Mouse (Mus musculus) heart, adult 2 months (tissue): ENCODE measurements around the gene Dop1b. TPM values are rescaled to one million over a fixed set of nuclear protein-coding genes. Genes with fewer than 3 reads are reported as not detected.

ENCODE experiments used
- DNase-seq, 2 experiments: peaks; one replicate each; pipeline ENCODE4 v3.0.0; 2021
- H3K27ac ChIP-seq: fragments of 200-600 bp; 2 replicates; pipeline ENCODE4 v1.8.1; 2022
- H3K27me3 ChIP-seq: fragments of 200-500 bp; 2 replicates; pipeline ENCODE4 v1.6.1; 2012; ENCODE audit warnings: mild to moderate bottlenecking, low read length, inconsistent platforms, mixed read lengths; ENCODE audit not compliant: control insufficient read depth, insufficient read depth
- H3K36me3 ChIP-seq: fragments of 200-500 bp; 2 replicates; pipeline ENCODE4 v1.6.1; 2012; ENCODE audit warnings: low read length, inconsistent platforms; ENCODE audit not compliant: control insufficient read depth, insufficient read depth
- H3K4me1 ChIP-seq: fragments of 200-500 bp; 2 replicates; pipeline ENCODE4 v1.6.1; 2011; ENCODE audit warnings: low read length; ENCODE audit not compliant: control insufficient read depth, insufficient read depth
- H3K4me3 ChIP-seq: fragments of 200-600 bp; 2 replicates; pipeline ENCODE4 v1.8.1; 2022
- H3K79me2 ChIP-seq: fragments of 200-500 bp; replicated peaks from 2 replicates; pipeline ENCODE4 v1.6.1; 2012; ENCODE audit warnings: mild to moderate bottlenecking, inconsistent platforms, low read length, moderate library complexity, mixed read lengths; ENCODE audit not compliant: control insufficient read depth, insufficient read depth
- H3K9ac ChIP-seq: fragments of 200-500 bp; 2 replicates; pipeline ENCODE4 v1.6.1; 2012; ENCODE audit warnings: low read depth, mild to moderate bottlenecking, control low read depth, inconsistent platforms, low read length, mixed read lengths
- CTCF ChIP-seq: fragments of 200-600 bp; IDR thresholded peaks from 2 replicates; pipeline ENCODE4 v1.8.1; 2022; ENCODE audit warnings: antibody characterized with exemption, mild to moderate bottlenecking, moderate library complexity
- EP300 ChIP-seq: fragments of 200-500 bp; IDR thresholded peaks from 2 replicates; pipeline ENCODE4 v1.6.1; 2011; ENCODE audit warnings: low read depth, low read length, control low read depth; ENCODE audit not compliant: insufficient read depth
- POLR2A ChIP-seq: fragments of 200-500 bp; IDR thresholded peaks from 2 replicates; pipeline ENCODE4 v1.6.1; 2011; ENCODE audit warnings: mild to moderate bottlenecking, low read depth, low read length, control low read depth; ENCODE audit not compliant: insufficient read depth
- WGBS: fragments of 180-500 bp; shearing (Covaris S2); methylation state at CpG from one replicate; pipeline ENCODE4 v1.1.7; 2018; 5-methylcytosine and 5-hydroxymethylcytosine counted together
- intact Hi-C: fragments of 180-260 bp; cut with DNase I; formaldehyde crosslinking; loops from one replicate; pipeline ENCODE4 v1.15.1; 2025
- polyA plus RNA-seq: library from polyadenylated mRNA; depleted of rRNA; stranded (reverse); fragments of >200 nt; gene quantifications from 2 replicates; pipeline ENCODE4 v1.2.3, GENCODE M21; 2012
- total RNA-seq, 2 experiments: library from RNA; stranded (reverse); gene quantifications; 2 replicates each; pipeline ENCODE4 v1.2.3; 2021

The Dop1b gene
- total and polyA plus RNA-seq, 3 experiments = 15.5 to 17.6 (median 15.7) TPM

DNA sequence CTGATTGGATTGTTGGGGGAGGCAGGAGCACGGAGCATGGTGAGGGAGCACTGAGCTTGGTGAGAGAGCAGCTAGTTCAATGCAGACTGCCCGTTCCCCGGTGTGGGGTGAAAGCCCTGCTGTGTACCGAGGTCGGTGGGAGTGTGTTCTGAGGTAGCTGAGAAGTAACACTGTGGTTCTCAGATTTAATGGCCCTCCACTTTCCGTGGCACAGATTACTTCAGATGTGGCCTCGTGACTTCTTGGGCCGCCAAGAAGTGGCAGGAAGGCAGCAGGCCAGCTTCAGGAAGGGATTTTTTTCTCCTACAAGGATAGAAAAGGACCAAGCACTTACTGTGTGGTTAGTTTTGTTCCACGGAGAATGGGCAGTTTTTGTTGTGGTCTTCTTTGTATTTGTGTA lies 17.0 kb downstream of the Dop1b start:
- no peak for DNase-seq
- no peaks in the 10 kb centered on the region for H3K79me2 ChIP-seq
- no peak for TF ChIP-seq EP300
- TF ChIP-seq CTCF = no peak
- no peak for TF ChIP-seq POLR2A
- H3K36me3 ChIP-seq = no peaks in the 10 kb centered on the region
- 71% methylated on average over 9 of the region's 9 CpGs for WGBS
- H3K4me3 ChIP-seq = no peak overlapping the region
- H3K27ac ChIP-seq = no peak overlapping the region
- peaks cover 4% of the 10 kb centered on the region for H3K4me1 ChIP-seq
- H3K9ac ChIP-seq = peak overlapping the region; percentile 4; the same call in 1 of the 2 replicates
- intact Hi-C loops = no loop called here
- no peaks in the 10 kb centered on the region for H3K27me3 ChIP-seq

GRCm38 (mm10) chr16:93729801-93730721 lies 18.4 kb downstream of the Dop1b start:
- DNase-seq = peak in 1 of 2 experiments; percentile 15
- intact Hi-C loops = no loop called here
- H3K4me3 ChIP-seq = no peak overlapping the region
- no peaks in the 10 kb centered on the region for H3K27me3 ChIP-seq
- no peaks in the 10 kb centered on the region for H3K79me2 ChIP-seq
- no peaks in the 10 kb centered on the region for H3K36me3 ChIP-seq
- WGBS = 73% methylated on average over 23 of the region's 23 CpGs
- H3K27ac ChIP-seq = no peak overlapping the region
- no peak overlapping the region for H3K9ac ChIP-seq
- peaks cover 4% of the 10 kb centered on the region for H3K4me1 ChIP-seq
- TF ChIP-seq POLR2A (no peak), CTCF (no peak), EP300 (no peak)

DNA sequence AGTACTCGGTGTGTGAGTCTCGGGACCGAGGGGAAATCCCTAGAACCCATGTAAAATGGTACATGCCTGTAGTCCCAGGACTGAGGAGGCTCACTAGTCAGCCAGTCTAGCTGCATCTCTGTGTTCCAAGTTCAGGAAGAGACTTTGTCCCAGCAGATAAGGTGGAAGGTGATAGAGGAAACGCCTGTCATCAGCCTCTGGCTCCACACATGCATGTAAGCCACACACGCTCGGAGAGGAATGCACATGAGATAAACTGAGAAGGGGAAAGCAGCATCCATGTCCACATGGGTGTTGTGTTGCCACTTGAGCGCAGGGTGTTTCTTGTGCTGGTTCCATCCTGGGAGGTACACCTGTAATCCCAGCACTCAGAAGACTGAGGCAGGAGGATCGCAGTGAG lies 19.6 kb downstream of the Dop1b start:
- WGBS = 58% methylated on average over 8 of the region's 8 CpGs
- no peaks in the 10 kb centered on the region for H3K36me3 ChIP-seq
- H3K4me1 ChIP-seq = peaks cover 4% of the 10 kb centered on the region
- no peaks in the 10 kb centered on the region for H3K79me2 ChIP-seq
- H3K9ac ChIP-seq = no peak overlapping the region
- TF ChIP-seq EP300 (no peak), POLR2A (no peak), CTCF (no peak)
- H3K4me3 ChIP-seq = no peak overlapping the region
- DNase-seq = no peak
- intact Hi-C loops = no loop called here
- H3K27ac ChIP-seq = no peak overlapping the region
- H3K27me3 ChIP-seq = no peaks in the 10 kb centered on the region

GRCm38 (mm10) chr16:93732875-93733569 lies 21.3 kb downstream of the Dop1b start:
- 82% methylated on average over 18 of the region's 18 CpGs for WGBS
- H3K9ac ChIP-seq = no peak overlapping the region
- no peak for DNase-seq
- intact Hi-C loops = no loop called here
- TF ChIP-seq POLR2A (no peak), CTCF (no peak)
- H3K4me3 ChIP-seq = no peak overlapping the region
- no peak overlapping the region for H3K27ac ChIP-seq
- no peaks in the 10 kb centered on the region for H3K79me2 ChIP-seq
- peaks cover 4% of the 10 kb centered on the region for H3K4me1 ChIP-seq
- H3K36me3 ChIP-seq = no peaks in the 10 kb centered on the region
- no peaks in the 10 kb centered on the region for H3K27me3 ChIP-seq

DNA sequence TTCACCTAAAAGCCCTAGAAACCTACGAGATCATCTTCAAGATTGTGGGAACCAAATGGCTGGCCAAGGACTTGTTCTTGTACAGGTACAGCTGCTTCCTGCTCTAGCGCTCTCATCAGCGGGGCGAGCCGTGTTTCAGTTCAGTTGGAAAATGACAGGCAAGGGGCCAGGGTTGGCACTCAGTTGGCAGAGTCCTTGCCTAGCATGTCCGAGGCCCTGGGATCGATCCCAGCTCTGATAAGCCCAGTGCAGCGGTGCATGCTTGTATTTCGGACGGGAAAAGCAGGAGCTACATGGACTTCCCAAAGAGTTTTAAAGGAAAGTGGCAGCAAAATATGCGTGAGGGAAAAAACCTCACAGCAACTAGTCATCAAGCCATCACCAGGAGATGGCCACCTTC lies 27.5 kb downstream of the Dop1b start:
- Histone ChIP-seq H3K79me2 (no peaks in the 10 kb centered on the region), H3K27ac (no peak overlapping the region), H3K36me3 (no peaks in the 10 kb centered on the region), H3K4me3 (no peak overlapping the region), H3K27me3 (no peaks in the 10 kb centered on the region), H3K9ac (no peak overlapping the region), H3K4me1 (no peaks in the 10 kb centered on the region)
- 91% methylated on average over 11 of the region's 11 CpGs for WGBS
- intact Hi-C loops = no loop called here
- peak in 1 of 2 experiments; percentile 28 for DNase-seq
- TF ChIP-seq POLR2A = no peak
- no peak for TF ChIP-seq CTCF
- no peak for TF ChIP-seq EP300

GRCm38 (mm10) chr16:93742903-93743302 lies 31.2 kb downstream of the Dop1b start:
- intact Hi-C loops = no loop called here
- no peak overlapping the region for H3K9ac ChIP-seq
- H3K36me3 ChIP-seq = no peaks in the 10 kb centered on the region
- no peak overlapping the region for H3K4me3 ChIP-seq
- H3K27ac ChIP-seq = no peak overlapping the region
- H3K4me1 ChIP-seq = no peaks in the 10 kb centered on the region
- 89% methylated on average over 1 of the region's 1 CpGs for WGBS
- H3K27me3 ChIP-seq = no peaks in the 10 kb centered on the region
- no peak for DNase-seq
- TF ChIP-seq POLR2A (no peak), CTCF (no peak), EP300 (no peak)
- no peaks in the 10 kb centered on the region for H3K79me2 ChIP-seq
